Mouse (Mus musculus): ENCODE measurements around the gene Faim. TPM values are rescaled to one million over a fixed set of nuclear protein-coding genes. Genes with fewer than 3 reads are reported as not detected.

The Faim gene
- polyA plus RNA-seq, 1 experiment from 2014 or later, result 31.2 TPM

- H3K9ac ChIP-seq (ENCODE audit: low read depth, low read length), result peak overlapping the region; percentile 80
- no peak for ATAC-seq
- H3K27me3 ChIP-seq (replicated peaks; ENCODE audit: control insufficient read depth, insufficient read depth, low read length), result 0 out of 2 replicates have a peak, but pooled peaks cover 14% of the 10 kb centered on the region
- H3K9me3 ChIP-seq (ENCODE audit: control insufficient read depth), result no peaks in the 10 kb centered on the region
- WGBS, result 31% methylated on average over 9 of the region's 9 CpGs
- no peak overlapping the region for H3K27ac ChIP-seq (ENCODE audit: low read depth, low read length)
- TF ChIP-seq CTCF (IDR thresholded peaks at IDR 0.05; ENCODE audit: low read depth), result no peak
- peak overlapping the region; percentile 99 for H3K4me2 ChIP-seq (replicated peaks; ENCODE audit: low read depth)
- H3K4me3 ChIP-seq (ENCODE audit: low read depth, low read length), result peak overlapping the region; percentile 80
- no peaks in the 10 kb centered on the region for H3K36me3 ChIP-seq (ENCODE audit: control insufficient read depth, insufficient read depth)
- no peaks in the 10 kb centered on the region for H3K4me1 ChIP-seq (replicated peaks; ENCODE audit: control insufficient read depth, insufficient read depth, low read length)
Measured at GRCm38 (mm10) chr9:98987131-98987530, 958 bp downstream of the Faim start.

DNA sequence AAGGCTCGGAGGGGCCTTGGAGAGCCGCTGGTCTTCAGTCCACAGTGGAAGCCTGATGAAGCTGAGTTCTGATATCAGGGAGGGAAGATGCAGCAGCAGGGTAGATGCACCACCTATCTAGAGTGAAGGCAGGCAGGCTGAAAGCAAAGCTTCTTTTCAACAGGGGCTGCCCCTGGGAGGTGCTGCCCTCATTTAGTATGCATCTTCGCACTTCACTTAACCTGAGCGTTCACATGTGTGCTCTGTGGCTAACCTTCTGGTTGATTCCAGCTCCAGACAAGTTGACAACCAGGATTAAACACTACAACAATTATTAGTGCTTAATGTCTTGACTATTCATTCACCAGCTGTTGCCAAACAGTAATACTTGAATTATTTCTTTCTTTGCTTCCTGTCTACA lies 7.9 kb downstream of the Faim start:
- no peak overlapping the region for H3K4me3 ChIP-seq (ENCODE audit: low read depth, low read length)
- no peak overlapping the region for H3K9ac ChIP-seq (ENCODE audit: low read depth, low read length)
- ATAC-seq, result no peak
- 91% methylated on average over 4 of the region's 4 CpGs for WGBS
- H3K4me2 ChIP-seq (replicated peaks; ENCODE audit: low read depth), result no peak overlapping the region
- H3K36me3 ChIP-seq (ENCODE audit: control insufficient read depth, insufficient read depth), result peaks cover 21% of the 10 kb centered on the region
- H3K27me3 ChIP-seq (replicated peaks; ENCODE audit: control insufficient read depth, insufficient read depth, low read length), result no peaks in the 10 kb centered on the region
- H3K27ac ChIP-seq (ENCODE audit: low read depth, low read length), result no peak overlapping the region
- no peaks in the 10 kb centered on the region for H3K4me1 ChIP-seq (replicated peaks; ENCODE audit: control insufficient read depth, insufficient read depth, low read length)
- H3K9me3 ChIP-seq (ENCODE audit: control insufficient read depth), result no peaks in the 10 kb centered on the region
- TF ChIP-seq CTCF (IDR thresholded peaks at IDR 0.05; ENCODE audit: low read depth), result no peak

DNA sequence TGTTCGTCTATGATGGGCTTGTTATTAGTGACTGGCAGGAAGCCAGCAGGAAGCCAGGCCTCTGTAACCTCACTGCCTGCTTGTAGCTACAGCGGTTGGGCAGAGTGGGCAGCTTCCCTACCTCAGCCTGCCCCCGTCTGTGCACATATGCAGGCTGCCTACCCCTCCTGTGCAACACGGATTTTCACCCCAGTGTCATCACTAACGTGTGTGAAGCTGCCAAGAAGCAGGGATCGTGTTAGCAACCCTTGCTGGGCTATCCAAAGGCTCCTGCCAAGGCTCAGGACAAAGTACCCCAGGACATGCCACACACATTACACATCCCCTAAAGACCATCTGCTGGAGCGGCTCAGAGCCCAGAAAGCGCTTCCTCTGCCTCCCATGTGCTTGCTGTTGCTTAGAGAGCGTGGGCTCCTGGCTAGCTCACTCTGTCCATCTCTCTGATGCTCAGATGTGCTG lies 13.7 kb downstream of the Faim start:
- TF ChIP-seq CTCF (IDR thresholded peaks at IDR 0.05; ENCODE audit: low read depth), result no peak
- Histone ChIP-seq H3K4me2 (replicated peaks; ENCODE audit: low read depth) (no peak overlapping the region), H3K9ac (ENCODE audit: low read depth, low read length) (no peak overlapping the region), H3K4me1 (replicated peaks; ENCODE audit: control insufficient read depth, insufficient read depth, low read length) (no peaks in the 10 kb centered on the region), H3K9me3 (ENCODE audit: control insufficient read depth) (no peaks in the 10 kb centered on the region), H3K27me3 (replicated peaks; ENCODE audit: control insufficient read depth, insufficient read depth, low read length) (no peaks in the 10 kb centered on the region), H3K27ac (ENCODE audit: low read depth, low read length) (no peak overlapping the region), H3K4me3 (ENCODE audit: low read depth, low read length) (no peak overlapping the region), H3K36me3 (ENCODE audit: control insufficient read depth, insufficient read depth) (peaks cover 25% of the 10 kb centered on the region)
- no peak for ATAC-seq
- WGBS, result 80% methylated on average over 9 of the region's 9 CpGs

DNA sequence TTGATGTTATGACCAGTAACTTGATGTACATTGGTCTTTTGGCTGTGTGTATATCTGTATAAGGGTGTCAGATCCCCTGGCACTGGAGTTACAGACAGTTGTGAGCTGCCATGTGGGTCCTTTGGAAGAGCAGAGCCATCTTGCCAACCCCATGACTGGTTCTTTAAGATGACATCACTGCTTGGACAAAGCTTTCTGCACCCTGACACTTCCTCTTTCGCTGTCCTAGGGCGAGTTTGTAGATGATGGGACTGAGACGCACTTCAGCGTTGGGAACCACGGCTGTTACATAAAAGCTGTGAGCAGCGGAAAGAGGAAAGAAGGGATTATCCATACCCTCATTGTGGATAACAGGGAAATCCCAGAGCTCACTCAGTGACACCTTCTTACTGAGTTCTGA lies 15.2 kb downstream of the Faim start:
- 93% methylated on average over 6 of the region's 6 CpGs for WGBS
- no peak overlapping the region for H3K4me3 ChIP-seq (ENCODE audit: low read depth, low read length)
- H3K27ac ChIP-seq (ENCODE audit: low read depth, low read length), result no peak overlapping the region
- H3K36me3 ChIP-seq (ENCODE audit: control insufficient read depth, insufficient read depth), result peaks cover 20% of the 10 kb centered on the region; the same call in 1 of the 2 replicates
- no peaks in the 10 kb centered on the region for H3K4me1 ChIP-seq (replicated peaks; ENCODE audit: control insufficient read depth, insufficient read depth, low read length)
- H3K4me2 ChIP-seq (replicated peaks; ENCODE audit: low read depth), result no peak overlapping the region
- no peak overlapping the region for H3K9ac ChIP-seq (ENCODE audit: low read depth, low read length)
- H3K27me3 ChIP-seq (replicated peaks; ENCODE audit: control insufficient read depth, insufficient read depth, low read length), result no peaks in the 10 kb centered on the region
- ATAC-seq, result no peak
- H3K9me3 ChIP-seq (ENCODE audit: control insufficient read depth), result no peaks in the 10 kb centered on the region
- no peak for TF ChIP-seq CTCF (IDR thresholded peaks at IDR 0.05; ENCODE audit: low read depth)

- H3K4me1 ChIP-seq (replicated peaks; ENCODE audit: control insufficient read depth, insufficient read depth, low read length), result no peaks in the 10 kb centered on the region
- H3K9ac ChIP-seq (ENCODE audit: low read depth, low read length), result no peak overlapping the region
- H3K36me3 ChIP-seq (ENCODE audit: control insufficient read depth, insufficient read depth), result peaks cover 5% of the 10 kb centered on the region; the same call in 1 of the 2 replicates
- no peak overlapping the region for H3K4me2 ChIP-seq (replicated peaks; ENCODE audit: low read depth)
- H3K27me3 ChIP-seq (replicated peaks; ENCODE audit: control insufficient read depth, insufficient read depth, low read length), result no peaks in the 10 kb centered on the region
- WGBS, result 66% methylated on average over 12 of the region's 12 CpGs
- no peak for ATAC-seq
- no peak overlapping the region for H3K4me3 ChIP-seq (ENCODE audit: low read depth, low read length)
- no peak for TF ChIP-seq CTCF (IDR thresholded peaks at IDR 0.05; ENCODE audit: low read depth)
- H3K9me3 ChIP-seq (ENCODE audit: control insufficient read depth), result no peaks in the 10 kb centered on the region
- no peak overlapping the region for H3K27ac ChIP-seq (ENCODE audit: low read depth, low read length)
Measured at GRCm38 (mm10) chr9:99009069-99009897, 23.1 kb downstream of the Faim start.

GRCm38 (mm10) chr9:99009898-99010199 lies 23.7 kb downstream of the Faim start:
- Histone ChIP-seq H3K4me3 (ENCODE audit: low read depth, low read length) (no peak overlapping the region), H3K27me3 (replicated peaks; ENCODE audit: control insufficient read depth, insufficient read depth, low read length) (no peaks in the 10 kb centered on the region), H3K27ac (ENCODE audit: low read depth, low read length) (no peak overlapping the region), H3K9ac (ENCODE audit: low read depth, low read length) (no peak overlapping the region), H3K36me3 (ENCODE audit: control insufficient read depth, insufficient read depth) (peaks cover 5% of the 10 kb centered on the region; the same call in 1 of the 2 replicates), H3K9me3 (ENCODE audit: control insufficient read depth) (no peaks in the 10 kb centered on the region), H3K4me1 (replicated peaks; ENCODE audit: control insufficient read depth, insufficient read depth, low read length) (no peaks in the 10 kb centered on the region), H3K4me2 (replicated peaks; ENCODE audit: low read depth) (no peak overlapping the region)
- 95% methylated on average over 3 of the region's 3 CpGs for WGBS
- TF ChIP-seq CTCF (IDR thresholded peaks at IDR 0.05; ENCODE audit: low read depth), result no peak
- ATAC-seq, result no peak

Measured in intestine, postnatal 0 days (tissue).